Mouse (Mus musculus) MEL (cell line): ENCODE results near the gene Abcc8. TPM values are rescaled to one million over a fixed set of nuclear protein-coding genes. Genes with fewer than 3 reads are reported as not detected.

Experiments
- DNase-seq: peaks from one replicate; pipeline ENCODE4 v3.0.0; 2011; ENCODE audit warnings: low read depth, low spot score
- H3K27ac ChIP-seq: 2 replicates; pipeline ENCODE4 v1.5.1; 2012; ENCODE audit warnings: low read depth, mild to moderate bottlenecking, control low read depth, low read length, moderate library complexity; ENCODE audit not compliant: control insufficient read depth
- H3K27me3 ChIP-seq, 2 experiments: fragments of 150-350 bp in 1 of 2; sonication (generic) in 1 of 2; 2 replicates each; pipeline ENCODE4 v1.6.1; 2012; ENCODE audit warnings: low read length in 2 of 2, mild to moderate bottlenecking in 2 of 2, improper control_type of control experiment in 1 of 2, moderate library complexity in 1 of 2; ENCODE audit not compliant: insufficient read depth in 2 of 2, control insufficient read depth in 1 of 2
- H3K36me3 ChIP-seq, 2 experiments: 2 replicates each; pipeline ENCODE4 v1.6.1; 2012 to 2014; ENCODE audit warnings: low read length in 2 of 2, improper control_type of control experiment in 1 of 2, inconsistent platforms in 1 of 2, mild to moderate bottlenecking in 1 of 2; ENCODE audit not compliant: insufficient read depth in 2 of 2, control insufficient read depth in 1 of 2
- H3K4me1 ChIP-seq, 2 experiments: fragments of 150-350 bp in 1 of 2; sonication (generic) in 1 of 2; 2 replicates each; pipeline ENCODE4 v1.6.1; 2012; ENCODE audit warnings: low read length in 2 of 2, improper control_type of control experiment in 1 of 2, mild to moderate bottlenecking in 1 of 2; ENCODE audit not compliant: insufficient read depth in 2 of 2, control insufficient read depth in 1 of 2
- H3K4me3 ChIP-seq, 2 experiments: fragments of 150-350 bp in 1 of 2; sonication (generic) in 1 of 2; 2 replicates each; pipeline ENCODE4 v1.5.1; 2012; ENCODE audit warnings: low read depth in 2 of 2, low read length in 2 of 2, mild to moderate bottlenecking in 2 of 2, moderate library complexity in 2 of 2, control low read depth in 1 of 2, improper control_type of control experiment in 1 of 2; ENCODE audit not compliant: control insufficient read depth in 1 of 2, insufficient read depth in 1 of 2
- H3K79me2 ChIP-seq: 2 replicates; pipeline ENCODE4 v1.6.1; 2012; ENCODE audit warnings: mild to moderate bottlenecking, low read length, moderate library complexity; ENCODE audit not compliant: control insufficient read depth, poor library complexity, insufficient read depth
- H3K9ac ChIP-seq: 2 replicates; pipeline ENCODE4 v1.6.1; 2012; ENCODE audit warnings: low read depth, mild to moderate bottlenecking, control low read depth, low read length, moderate library complexity; ENCODE audit not compliant: control insufficient read depth, poor library complexity, severe bottlenecking
- H3K9me3 ChIP-seq: fragments of 150-350 bp; sonication (generic); replicated peaks from 2 replicates; pipeline ENCODE4 v1.6.1; 2012; ENCODE audit warnings: mild to moderate bottlenecking, low read length, improper control_type of control experiment, moderate library complexity; ENCODE audit not compliant: insufficient read depth
- CHD1 ChIP-seq: IDR thresholded peaks from 2 replicates; pipeline ENCODE4 v1.6.1; 2012; ENCODE audit warnings: low read depth, mild to moderate bottlenecking, inconsistent platforms, low read length, improper control_type of control experiment
- CTCF ChIP-seq, 3 experiments: IDR thresholded peaks in 2 of 3; conservative IDR thresholded peaks in 1 of 3; 2 replicates each; pipeline ENCODE4 v1.5.1; 2011 to 2012; ENCODE audit warnings: low read length in 3 of 3, low read depth in 2 of 3, mild to moderate bottlenecking in 2 of 3, improper control_type of control experiment in 1 of 3, inconsistent platforms in 1 of 3, mixed read lengths in 1 of 3, moderate library complexity in 1 of 3; ENCODE audit not compliant: control insufficient read depth in 1 of 3, insufficient read depth in 1 of 3, poor library complexity in 1 of 3, severe bottlenecking in 1 of 3
- E2F4 ChIP-seq: IDR thresholded peaks from 2 replicates; pipeline ENCODE4 v1.6.1; 2011; ENCODE audit warnings: low read depth, low read length, improper control_type of control experiment, borderline replicate concordance
- ELF1 ChIP-seq: IDR thresholded peaks from 2 replicates; pipeline ENCODE4 v1.6.1; 2014; ENCODE audit warnings: low read depth, mild to moderate bottlenecking, inconsistent platforms, low read length, improper control_type of control experiment, moderate library complexity
- ETS1 ChIP-seq: IDR thresholded peaks from 2 replicates; pipeline ENCODE4 v1.6.1; 2012; ENCODE audit warnings: low read depth, mild to moderate bottlenecking, inconsistent platforms, low read length, improper control_type of control experiment, moderate library complexity
- GABPA ChIP-seq: IDR thresholded peaks from 2 replicates; pipeline ENCODE4 v1.6.1; 2012; ENCODE audit warnings: low read depth, mild to moderate bottlenecking, inconsistent platforms, low read length, improper control_type of control experiment, moderate library complexity
- GATA1 ChIP-seq: IDR thresholded peaks from 2 replicates; pipeline ENCODE4 v1.6.1; 2011; ENCODE audit warnings: low read depth, low read length, improper control_type of control experiment
- HCFC1 ChIP-seq: IDR thresholded peaks from 2 replicates; pipeline ENCODE4 v1.6.1; 2012; ENCODE audit warnings: low read depth, mild to moderate bottlenecking, inconsistent platforms, low read length, improper control_type of control experiment, moderate library complexity
- MAX ChIP-seq: IDR thresholded peaks from 2 replicates; pipeline ENCODE4 v1.6.1; 2011; ENCODE audit warnings: low read length, improper control_type of control experiment
- MEF2A ChIP-seq: IDR thresholded peaks from 2 replicates; pipeline ENCODE4 v1.6.1; 2014; ENCODE audit warnings: low read depth, mild to moderate bottlenecking, inconsistent platforms, low read length, improper control_type of control experiment; ENCODE audit not compliant: poor library complexity, insufficient replicate concordance, severe bottlenecking; ENCODE audit errors: extremely low read depth
- MXI1 ChIP-seq: IDR thresholded peaks from 2 replicates; pipeline ENCODE4 v1.6.1; 2011; ENCODE audit warnings: mild to moderate bottlenecking, low read depth, low read length, improper control_type of control experiment
- MYB ChIP-seq: IDR thresholded peaks from 2 replicates; pipeline ENCODE4 v1.6.1; 2011; ENCODE audit warnings: mild to moderate bottlenecking, low read depth, low read length, improper control_type of control experiment
- NELFE ChIP-seq: IDR thresholded peaks from 2 replicates; pipeline ENCODE4 v1.6.1; 2011; ENCODE audit warnings: low read depth, low read length, improper control_type of control experiment
- NRF1 ChIP-seq: IDR thresholded peaks from 2 replicates; pipeline ENCODE4 v1.6.1; 2014; ENCODE audit warnings: low read depth, mild to moderate bottlenecking, inconsistent platforms, low read length, improper control_type of control experiment, moderate library complexity; ENCODE audit not compliant: poor library complexity, insufficient read depth, severe bottlenecking
- POLR2A ChIP-seq, 2 experiments: IDR thresholded peaks; 2 replicates each; pipeline ENCODE4 v1.6.1; 2011 to 2012; ENCODE audit warnings: low read length in 2 of 2, mild to moderate bottlenecking in 2 of 2, control low read depth in 1 of 2, improper control_type of control experiment in 1 of 2, low read depth in 1 of 2, moderate library complexity in 1 of 2; ENCODE audit not compliant: control insufficient read depth in 1 of 2, insufficient read depth in 1 of 2, poor library complexity in 1 of 2
- RAD21 ChIP-seq: IDR thresholded peaks from 2 replicates; pipeline ENCODE4 v1.6.1; 2011; ENCODE audit warnings: mild to moderate bottlenecking, low read depth, low read length, improper control_type of control experiment
- SIN3A ChIP-seq: IDR thresholded peaks from 2 replicates; pipeline ENCODE4 v1.6.1; 2012; ENCODE audit warnings: low read length, improper control_type of control experiment, inconsistent platforms
- TCF12 ChIP-seq: IDR thresholded peaks from 2 replicates; pipeline ENCODE4 v1.6.1; 2014; ENCODE audit warnings: low read depth, mild to moderate bottlenecking, inconsistent platforms, low read length, improper control_type of control experiment, moderate library complexity
- UBTF ChIP-seq: IDR thresholded peaks from 2 replicates; pipeline ENCODE4 v1.6.1; 2012; ENCODE audit warnings: low read depth, mild to moderate bottlenecking, inconsistent platforms, low read length, improper control_type of control experiment, moderate library complexity, borderline replicate concordance; ENCODE audit not compliant: insufficient read depth
- USF1 ChIP-seq: IDR thresholded peaks from 2 replicates; pipeline ENCODE4 v1.6.1; 2014; ENCODE audit warnings: low read depth, mild to moderate bottlenecking, inconsistent platforms, low read length, improper control_type of control experiment, moderate library complexity
- ZKSCAN1 ChIP-seq: IDR thresholded peaks from 2 replicates; pipeline ENCODE4 v1.6.1; 2012; ENCODE audit warnings: low read depth, mild to moderate bottlenecking, inconsistent platforms, low read length, improper control_type of control experiment, moderate library complexity
- ZMIZ1 ChIP-seq: IDR thresholded peaks from 2 replicates; pipeline ENCODE4 v1.6.1; 2012; ENCODE audit warnings: low read depth, mild to moderate bottlenecking, inconsistent platforms, low read length, improper control_type of control experiment, moderate library complexity
- ZNF384 ChIP-seq: IDR thresholded peaks from 2 replicates; pipeline ENCODE4 v1.6.1; 2012; ENCODE audit warnings: low read depth, mild to moderate bottlenecking, inconsistent platforms, low read length, improper control_type of control experiment
- polyA plus RNA-seq, 2 experiments: library from polyadenylated mRNA; stranded (reverse) in 1 of 2; unstranded in 1 of 2; fragments of >175 nt in 1 of 2; fragments of >200 nt in 1 of 2; gene quantifications; 2 replicates each; pipeline versions ENCODE4 v1.2.1 to v1.2.4; 2012; ENCODE audit warnings: low replicate concordance in 2 of 2, low read depth in 1 of 2; ENCODE audit not compliant: insufficient read length in 2 of 2, insufficient read depth in 1 of 2, missing spikeins in 1 of 2
- total RNA-seq: library from RNA; depleted of rRNA; stranded (reverse); fragments of 300-350 nt; gene quantifications from 2 replicates; pipeline ENCODE4 v1.2.3, GENCODE M21; 2012

The Abcc8 gene
- total and polyA plus RNA-seq, 3 experiments = not detected

DNA sequence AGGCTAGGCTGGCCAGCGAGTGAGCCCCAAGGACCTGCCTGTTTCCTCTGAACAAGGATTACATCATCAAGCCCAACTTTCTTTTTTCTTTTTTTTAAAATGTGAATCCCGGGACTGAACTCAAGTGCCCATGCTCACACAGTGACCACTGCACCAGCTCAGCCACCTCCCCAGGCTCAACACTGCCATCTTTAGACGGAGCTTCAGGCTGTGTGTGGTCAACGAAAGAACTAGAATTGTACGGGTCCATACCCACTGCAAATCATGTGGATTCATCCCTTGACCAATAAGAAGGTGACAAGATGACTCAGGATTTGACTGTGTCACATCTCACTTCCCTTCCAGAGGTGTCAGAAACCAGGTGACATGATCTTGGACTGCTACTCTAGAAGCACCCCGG, 24.9 kb upstream of the Abcc8 start:
- Histone ChIP-seq H3K4me3 (no peak overlapping the region), H3K27ac (no peak overlapping the region), H3K79me2 (no peaks in the 10 kb centered on the region), H3K36me3 (no peaks in the 10 kb centered on the region), H3K9ac (no peak overlapping the region), H3K4me1 (no peaks in the 10 kb centered on the region), H3K27me3 (no peaks in the 10 kb centered on the region), H3K9me3 (no peaks in the 10 kb centered on the region)
- no peak for DNase-seq
- TF ChIP-seq CTCF (IDR thresholded peaks at IDR 0.05 in 2 of 3, conservative IDR thresholded peaks at IDR 0.05 in 1 of 3; ENCODE audit: control insufficient read depth in 1 of 3, insufficient read depth in 1 of 3, low read depth in 2 of 3, low read length in 3 of 3, poor library complexity in 1 of 3, severe bottlenecking in 1 of 3) = no peak
- TF ChIP-seq MAX = no peak
- TF ChIP-seq ELF1 = no peak
- no peak for TF ChIP-seq ETS1
- TF ChIP-seq TCF12 = no peak
- no peak for TF ChIP-seq CHD1
- no peak for TF ChIP-seq MXI1
- TF ChIP-seq E2F4 = no peak
- no peak for TF ChIP-seq HCFC1
- TF ChIP-seq UBTF = no peak
- TF ChIP-seq NRF1 = no peak
- no peak for TF ChIP-seq GABPA
- TF ChIP-seq ZMIZ1 = no peak

DNA sequence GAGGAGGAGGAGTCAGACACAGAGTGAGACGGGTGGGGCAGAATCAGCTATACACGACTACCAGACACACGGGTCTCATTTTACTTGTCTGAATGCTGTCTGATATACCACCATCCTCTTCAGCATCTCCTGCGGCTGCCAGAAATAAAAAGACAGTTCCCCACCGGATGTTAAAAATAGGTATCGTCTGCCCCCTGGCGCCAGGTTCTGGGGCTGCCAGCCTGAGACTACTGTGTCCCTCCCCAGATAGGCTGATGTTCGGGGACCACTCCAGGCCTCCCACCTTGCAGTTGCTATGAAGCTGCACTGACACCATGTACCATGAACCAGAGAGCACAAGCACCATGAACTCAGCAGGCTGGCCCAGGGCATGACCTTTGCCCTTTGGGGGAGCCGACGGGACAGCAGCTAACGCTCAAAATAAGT, 24.2 kb upstream of the Abcc8 start:
- no peak overlapping the region for H3K27ac ChIP-seq
- no peaks in the 10 kb centered on the region for H3K4me1 ChIP-seq
- H3K27me3 ChIP-seq = no peaks in the 10 kb centered on the region
- DNase-seq = no peak
- no peak overlapping the region for H3K9ac ChIP-seq
- H3K9me3 ChIP-seq = no peaks in the 10 kb centered on the region
- no peaks in the 10 kb centered on the region for H3K36me3 ChIP-seq
- no peak for TF ChIP-seq MEF2A
- no peak for TF ChIP-seq ZNF384
- H3K4me3 ChIP-seq = no peak overlapping the region
- H3K79me2 ChIP-seq = no peaks in the 10 kb centered on the region

DNA sequence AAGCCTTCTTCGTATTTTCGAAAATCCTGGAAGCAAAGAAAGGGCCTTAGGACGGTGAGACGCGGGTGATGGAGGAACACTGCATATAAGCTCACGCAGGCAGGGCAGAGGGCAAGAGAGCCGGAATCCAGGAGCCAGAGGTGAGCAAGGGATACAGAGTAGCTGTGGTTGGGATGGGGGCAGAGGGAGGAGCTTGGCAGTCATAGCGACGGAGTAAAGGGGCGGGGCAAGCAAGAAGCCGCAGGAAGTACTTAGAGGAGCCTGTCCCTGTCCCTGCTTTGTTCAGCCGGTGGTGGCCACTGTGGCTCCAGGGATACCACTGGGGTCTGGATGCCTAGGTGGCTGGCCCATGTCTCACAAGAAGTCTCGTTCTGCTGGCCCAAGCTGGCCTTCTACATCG, 21.8 kb upstream of the Abcc8 start:
- Histone ChIP-seq H3K4me3 (no peak overlapping the region), H3K36me3 (no peaks in the 10 kb centered on the region), H3K4me1 (no peaks in the 10 kb centered on the region), H3K27me3 (no peaks in the 10 kb centered on the region)
- DNase-seq = no peak
- TF ChIP-seq GABPA (no peak), UBTF (no peak), CHD1 (no peak), ZMIZ1 (no peak), ZKSCAN1 (no peak), RAD21 (no peak), MYB (no peak), NELFE (no peak), USF1 (no peak), HCFC1 (no peak), NRF1 (no peak), SIN3A (no peak), MAX (no peak), POLR2A (IDR thresholded peaks at IDR 0.05; ENCODE audit: control insufficient read depth in 1 of 2, insufficient read depth in 1 of 2, low read depth in 1 of 2, low read length in 2 of 2, poor library complexity in 1 of 2) (no peak), GATA1 (no peak)
- TF ChIP-seq, all 39 proteins: peak for 0
- Histone ChIP-seq H3K9ac (no peak overlapping the region), H3K27ac (no peak overlapping the region), H3K9me3 (no peaks in the 10 kb centered on the region), H3K79me2 (no peaks in the 10 kb centered on the region)
